Mouse (Mus musculus) central nervous system, embryonic 11.5 days (tissue): ENCODE measurements around the gene Otop1. TPM values are rescaled to one million over a fixed set of nuclear protein-coding genes. Genes with fewer than 3 reads are reported as not detected.

Source experiments
- polyA plus RNA-seq: library from polyadenylated mRNA; depleted of rRNA; stranded (reverse); fragments of >200 nt; gene quantifications from 2 replicates; pipeline ENCODE4 v1.2.3, GENCODE M21; 2012; rRNA removed

Otop1 gene
- polyA plus RNA-seq = 0.02 TPM in 2 replicates

GRCm38 (mm10) chr5:38275771-38276170, at the start of gene Otop1:
Gene Otop1 (plus strand): TSS chr5:38275972.

GRCm38 (mm10) chr5:38260107-38260682, 15.6 kb upstream of the Otop1 start, which contains the start of gene Tmem128:
Gene Tmem128 (plus strand): TSS chr5:38260185.

GRCm38 (mm10) chr5:38318966-38319786, 43.4 kb downstream of the Otop1 start, which contains the start of gene Drd5:
Gene Drd5 (plus strand): TSS chr5:38319367.

Other genes with a start within 250 kb of the Otop1 start
- 36.7 and 47.3 TPM in 2 replicates for gene Stx18, start 237.2 kb upstream of the Otop1 start, polyA plus RNA-seq
- 165 and 172 TPM in 2 replicates for gene Nsg1, start 116.1 kb upstream of the Otop1 start, polyA plus RNA-seq
- 25.8 and 27.0 TPM in 2 replicates for gene Zbtb49, start 55.5 kb upstream of the Otop1 start, polyA plus RNA-seq
- gene Lyar, start 55.5 kb upstream of the Otop1 start, polyA plus RNA-seq = 75.2 and 123 TPM in 2 replicates
- 50.1 and 70.9 TPM in 2 replicates for gene Tmem128, start 15.8 kb upstream of the Otop1 start, polyA plus RNA-seq
- gene Drd5, start 43.4 kb downstream of the Otop1 start, polyA plus RNA-seq = 0.02 and 0.06 TPM in 2 replicates
- 0.67 and 0.86 TPM in 2 replicates for gene Slc2a9, start 227.2 kb downstream of the Otop1 start, polyA plus RNA-seq